Mouse (Mus musculus) limb, embryonic 13.5 days (tissue): Measurements from ENCODE around the gene Manba. TPM values are rescaled to one million over a fixed set of nuclear protein-coding genes. Genes with fewer than 3 reads are reported as not detected.

ENCODE experiments used
- ATAC-seq: fragments of 200-750 bp; cut with Nextera tagmentation; 2 replicates; pipeline ENCODE4 v1.8.0; 2017; ENCODE audit warnings: low read depth, moderate number of reproducible peaks, moderate TSS enrichment; ENCODE audit not compliant: low FRiP score
- H3K27ac ChIP-seq: fragments of 300-500 bp; sonication (generic); 2 replicates; pipeline ENCODE4 v1.5.1; 2015; ENCODE audit warnings: inconsistent platforms, mild to moderate bottlenecking, moderate library complexity
- H3K27me3 ChIP-seq: fragments of 300-500 bp; sonication (generic); 2 replicates; pipeline ENCODE4 v1.6.1; 2015; ENCODE audit warnings: mild to moderate bottlenecking, inconsistent platforms
- H3K36me3 ChIP-seq: fragments of 300-500 bp; sonication (generic); 2 replicates; pipeline ENCODE4 v1.6.1; 2015; ENCODE audit warnings: inconsistent platforms, mild to moderate bottlenecking, moderate library complexity
- H3K4me1 ChIP-seq: fragments of 300-500 bp; sonication (generic); 2 replicates; pipeline ENCODE4 v1.6.1; 2015; ENCODE audit warnings: inconsistent platforms
- H3K4me2 ChIP-seq: fragments of 300-500 bp; sonication (generic); replicated peaks from 2 replicates; pipeline ENCODE4 v1.6.1; 2015; ENCODE audit warnings: inconsistent platforms, mild to moderate bottlenecking, moderate library complexity
- H3K4me3 ChIP-seq: fragments of 300-500 bp; sonication (generic); 2 replicates; pipeline ENCODE4 v1.5.1; 2015; ENCODE audit warnings: moderate library complexity, mild to moderate bottlenecking, inconsistent platforms
- H3K9ac ChIP-seq: fragments of 300-500 bp; sonication (generic); 2 replicates; pipeline ENCODE4 v1.6.1; 2015; ENCODE audit warnings: mild to moderate bottlenecking, inconsistent platforms
- H3K9me3 ChIP-seq: fragments of 300-500 bp; sonication (generic); 2 replicates; pipeline ENCODE4 v1.6.1; 2016; ENCODE audit warnings: inconsistent platforms
- WGBS: fragments of 180-500 bp; shearing (Covaris S2); methylation state at CpG from one replicate; pipeline ENCODE4 v1.1.7; 2015; 5-methylcytosine and 5-hydroxymethylcytosine counted together
- polyA plus RNA-seq: library from polyadenylated mRNA; unstranded; fragments of >200 nt; fragmentation: Nextera tagmentation; extraction: Ambion mirVana; gene quantifications from 2 replicates; pipeline ENCODE4 v1.2.1, GENCODE M21; 2015

Gene Manba
- polyA plus RNA-seq, 1 experiment from 2014 or later, result 5.7 TPM

GRCm38 (mm10) chr3:135573051-135573450 lies 87.6 kb downstream of the Manba start:
- Histone ChIP-seq H3K4me2 (no peak overlapping the region), H3K9me3 (no peaks in the 10 kb centered on the region), H3K4me3 (no peak overlapping the region), H3K9ac (no peak overlapping the region), H3K4me1 (no peaks in the 10 kb centered on the region; the same call in 1 of the 2 replicates), H3K36me3 (no peaks in the 10 kb centered on the region), H3K27me3 (no peaks in the 10 kb centered on the region), H3K27ac (no peak overlapping the region)
- 51% methylated on average over 6 of the region's 6 CpGs for WGBS
- ATAC-seq, result no peak

DNA sequence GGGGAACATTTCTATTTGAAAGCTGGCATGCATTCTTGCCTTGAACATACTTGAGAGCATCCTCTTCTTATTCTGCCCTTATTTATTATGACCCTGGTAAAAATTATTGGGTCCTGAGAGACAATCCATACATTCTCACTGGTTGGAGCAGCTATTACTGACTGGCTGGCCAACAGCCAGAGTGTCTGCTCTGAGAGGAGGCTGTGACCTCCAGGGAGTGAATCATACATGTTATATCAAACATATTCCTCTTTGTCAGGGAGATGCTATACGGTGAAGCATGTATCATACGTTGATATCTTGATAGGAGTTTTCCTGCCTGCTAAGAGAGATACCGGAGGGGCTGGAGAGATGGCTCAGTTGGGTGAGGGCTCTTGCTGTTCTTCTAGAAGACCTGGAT lies 89.7 kb downstream of the Manba start:
- no peaks in the 10 kb centered on the region for H3K27me3 ChIP-seq
- no peak overlapping the region for H3K4me2 ChIP-seq
- H3K36me3 ChIP-seq, result no peaks in the 10 kb centered on the region
- no peak for ATAC-seq
- H3K9me3 ChIP-seq, result no peaks in the 10 kb centered on the region
- no peak overlapping the region for H3K4me3 ChIP-seq
- no peak overlapping the region for H3K9ac ChIP-seq
- H3K4me1 ChIP-seq, result peaks cover 15% of the 10 kb centered on the region
- WGBS, result 91% methylated on average over 3 of the region's 3 CpGs
- no peak overlapping the region for H3K27ac ChIP-seq

DNA sequence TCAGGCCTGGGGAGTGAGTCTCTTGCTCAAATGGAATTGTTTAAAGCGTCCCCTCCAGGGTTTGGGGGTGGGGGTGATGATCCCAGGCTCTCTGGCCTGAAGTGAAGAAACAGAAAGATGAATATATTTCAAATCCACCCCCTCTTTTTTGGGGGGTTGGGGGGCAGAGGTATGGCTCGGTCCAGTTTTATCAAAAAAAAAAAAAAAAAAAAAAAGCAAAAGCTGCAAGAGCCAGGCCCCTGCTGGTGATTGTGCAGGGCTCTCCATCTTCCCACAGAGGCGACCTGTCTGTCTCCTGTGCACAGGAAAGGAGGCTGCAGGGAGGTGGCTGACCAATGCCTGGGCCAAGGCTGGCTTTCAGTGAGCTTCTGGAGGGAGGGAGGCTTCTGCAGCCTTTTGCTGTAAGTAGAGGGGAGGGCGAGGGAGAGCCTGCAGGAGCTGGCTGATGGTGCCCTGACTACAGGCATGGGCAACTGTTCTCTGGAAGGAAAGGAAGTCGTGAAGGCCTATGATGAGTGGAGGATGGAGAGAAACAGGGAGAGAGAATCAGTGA lies 93.3 kb downstream of the Manba start:
- Histone ChIP-seq H3K4me3 (no peak overlapping the region), H3K9me3 (no peaks in the 10 kb centered on the region), H3K4me1 (peaks cover 36% of the 10 kb centered on the region), H3K27ac (no peak overlapping the region), H3K27me3 (no peaks in the 10 kb centered on the region), H3K36me3 (peaks cover 4% of the 10 kb centered on the region; the same call in 1 of the 2 replicates), H3K9ac (no peak overlapping the region; the same call in 1 of the 2 replicates), H3K4me2 (no peak overlapping the region)
- WGBS, result 37% methylated on average over 5 of the region's 5 CpGs
- ATAC-seq, result no peak

GRCm38 (mm10) chr3:135579179-135579578 lies 93.8 kb downstream of the Manba start:
- Histone ChIP-seq H3K9ac (no peak overlapping the region; the same call in 1 of the 2 replicates), H3K36me3 (peaks cover 9% of the 10 kb centered on the region), H3K4me2 (no peak overlapping the region), H3K9me3 (no peaks in the 10 kb centered on the region), H3K4me1 (peaks cover 36% of the 10 kb centered on the region), H3K4me3 (no peak overlapping the region), H3K27me3 (no peaks in the 10 kb centered on the region), H3K27ac (no peak overlapping the region)
- WGBS, result 44% methylated on average over 4 of the region's 4 CpGs
- ATAC-seq, result no peak

DNA sequence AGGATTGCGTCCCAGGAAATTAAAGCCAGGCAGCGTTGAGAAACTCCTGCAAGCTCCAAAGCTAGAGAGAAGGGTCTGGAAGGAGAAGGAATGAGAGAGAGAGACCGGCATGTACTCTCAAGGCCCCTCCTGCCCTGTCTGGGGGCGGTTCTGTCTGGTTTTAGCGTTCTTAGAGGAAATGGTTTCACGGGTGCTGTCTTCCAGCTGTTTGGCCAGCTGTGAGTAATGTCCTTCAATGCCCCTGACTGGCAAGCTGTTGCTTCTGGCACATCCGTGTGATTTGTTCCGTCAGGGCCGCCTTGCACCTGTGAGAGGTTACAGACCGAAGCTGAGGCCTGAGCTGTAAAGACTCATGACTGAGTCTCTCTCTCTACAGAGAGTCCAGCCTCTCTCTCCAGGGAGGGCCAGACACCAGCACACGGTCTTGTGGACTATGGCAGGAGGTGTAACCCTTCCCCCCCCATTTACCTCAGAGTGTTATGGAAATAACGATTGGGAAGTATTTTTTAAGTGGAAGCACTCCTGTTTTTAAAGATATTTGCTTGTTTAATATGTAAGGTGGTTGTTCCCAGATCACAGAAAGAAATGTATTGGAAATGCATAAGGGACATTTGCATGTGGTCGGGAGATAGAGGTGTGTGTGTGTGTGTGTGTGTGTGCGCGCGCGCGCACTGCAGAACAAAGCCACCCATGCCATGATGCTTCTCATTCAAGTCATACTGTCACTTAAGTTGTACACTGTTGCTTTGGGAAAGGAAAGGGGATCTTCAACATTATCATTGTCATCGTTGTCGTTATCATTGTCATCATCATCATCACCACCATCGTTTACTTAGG lies 95.2 kb downstream of the Manba start:
- H3K4me2 ChIP-seq, result no peak overlapping the region
- H3K9ac ChIP-seq, result no peak overlapping the region
- peak overlapping the region; percentile 44; the same call in 1 of the 2 replicates for H3K27ac ChIP-seq
- no peak overlapping the region for H3K4me3 ChIP-seq
- peak; percentile 54 for ATAC-seq
- peaks cover 36% of the 10 kb centered on the region for H3K4me1 ChIP-seq
- WGBS, result 60% methylated on average over 21 of the region's 21 CpGs
- H3K27me3 ChIP-seq, result no peaks in the 10 kb centered on the region
- no peaks in the 10 kb centered on the region for H3K9me3 ChIP-seq
- peaks cover 21% of the 10 kb centered on the region for H3K36me3 ChIP-seq

- H3K36me3 ChIP-seq, result peaks cover 27% of the 10 kb centered on the region
- WGBS, result 21% methylated on average over 10 of the region's 10 CpGs
Observed at GRCm38 (mm10) chr3:135581606-135582117, 96.3 kb downstream of the Manba start.

GRCm38 (mm10) chr3:135582246-135582645 lies 96.8 kb downstream of the Manba start:
- H3K27ac ChIP-seq, result 0 out of 2 replicates have a peak overlapping the region, but pooled peaks have one; percentile 6
- 88% methylated on average over 7 of the region's 7 CpGs for WGBS
- H3K9me3 ChIP-seq, result no peaks in the 10 kb centered on the region
- ATAC-seq, result no peak
- no peak overlapping the region for H3K9ac ChIP-seq
- H3K4me1 ChIP-seq, result peaks cover 36% of the 10 kb centered on the region
- peaks cover 33% of the 10 kb centered on the region for H3K36me3 ChIP-seq
- H3K27me3 ChIP-seq, result no peaks in the 10 kb centered on the region
- no peak overlapping the region for H3K4me2 ChIP-seq
- H3K4me3 ChIP-seq, result no peak overlapping the region

More at GRCm38 (mm10) chr3:135581606-135582117, 96.3 kb downstream of the Manba start:
- Histone ChIP-seq H3K4me3 (no peak overlapping the region), H3K4me2 (no peak overlapping the region; the same call in 1 of the 2 replicates), H3K27me3 (no peaks in the 10 kb centered on the region), H3K9ac (no peak overlapping the region), H3K4me1 (peaks cover 36% of the 10 kb centered on the region), H3K9me3 (no peaks in the 10 kb centered on the region), H3K27ac (0 out of 2 replicates have a peak overlapping the region, but pooled peaks have one; percentile 6)
- ATAC-seq, result peak; percentile 52; the same call in 1 of the 2 replicates

- Histone ChIP-seq H3K36me3 (peaks cover 62% of the 10 kb centered on the region), H3K4me3 (no peak overlapping the region)
- no peak for ATAC-seq
Observed at GRCm38 (mm10) chr3:135585482-135585881, 100.1 kb downstream of the Manba start.

DNA sequence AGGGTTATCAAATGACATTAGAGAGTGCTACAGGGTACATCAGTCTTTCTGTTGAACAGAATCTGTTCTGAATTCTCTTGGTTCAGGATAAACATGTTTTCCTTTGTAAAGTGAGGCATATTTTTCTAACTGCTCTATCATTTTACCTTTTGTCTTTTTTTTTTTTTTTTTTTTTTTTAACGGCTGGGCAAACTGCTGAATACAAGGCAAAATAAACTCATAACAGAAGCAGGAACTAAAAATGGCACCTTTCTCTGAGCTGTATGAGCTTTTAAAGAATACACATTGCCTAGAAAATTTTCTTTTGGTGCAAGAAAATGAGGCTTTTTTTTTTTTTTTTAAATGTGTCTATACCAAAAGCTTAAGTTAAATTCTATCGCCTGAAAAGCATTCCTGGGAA lies 100.6 kb downstream of the Manba start:
- H3K4me1 ChIP-seq, result peaks cover 14% of the 10 kb centered on the region
- WGBS, result 90% methylated on average over 2 of the region's 2 CpGs
- H3K4me2 ChIP-seq, result no peak overlapping the region
- no peaks in the 10 kb centered on the region for H3K27me3 ChIP-seq
- H3K4me3 ChIP-seq, result no peak overlapping the region
- H3K9me3 ChIP-seq, result no peaks in the 10 kb centered on the region
- H3K36me3 ChIP-seq, result peaks cover 66% of the 10 kb centered on the region
- ATAC-seq, result no peak
- no peak overlapping the region for H3K9ac ChIP-seq
- H3K27ac ChIP-seq, result no peak overlapping the region

More at GRCm38 (mm10) chr3:135585482-135585881, 100.1 kb downstream of the Manba start:
- no peaks in the 10 kb centered on the region for H3K9me3 ChIP-seq
- H3K4me2 ChIP-seq, result no peak overlapping the region
- no peak overlapping the region for H3K27ac ChIP-seq
- WGBS, result 48% methylated on average over 6 of the region's 6 CpGs
- no peak overlapping the region for H3K9ac ChIP-seq
- H3K4me1 ChIP-seq, result peaks cover 17% of the 10 kb centered on the region
- no peaks in the 10 kb centered on the region for H3K27me3 ChIP-seq

DNA sequence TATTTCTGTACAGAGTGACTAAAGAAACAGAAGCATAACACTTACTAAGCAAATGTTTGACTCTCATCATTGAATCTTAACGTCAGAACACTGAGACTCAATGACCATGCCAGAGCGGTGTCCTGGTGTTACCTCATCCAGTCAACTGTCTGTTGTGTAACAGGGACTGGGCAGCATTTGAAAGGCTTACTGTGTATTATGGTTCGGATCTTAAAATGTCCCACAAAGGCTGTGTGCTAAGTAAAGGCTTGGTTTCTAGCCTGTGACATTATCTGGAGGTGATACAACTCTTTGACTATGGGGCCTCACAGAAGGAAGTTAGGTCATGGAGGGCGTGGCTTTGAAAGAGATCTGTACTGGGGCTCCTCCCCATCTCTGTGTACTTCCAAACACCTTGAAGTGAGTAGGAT lies 101.1 kb downstream of the Manba start:
- Histone ChIP-seq H3K9me3 (no peaks in the 10 kb centered on the region), H3K4me2 (no peak overlapping the region), H3K36me3 (peaks cover 70% of the 10 kb centered on the region), H3K4me1 (peaks cover 14% of the 10 kb centered on the region), H3K4me3 (no peak overlapping the region), H3K27ac (no peak overlapping the region), H3K9ac (no peak overlapping the region), H3K27me3 (no peaks in the 10 kb centered on the region)
- ATAC-seq, result no peak
- WGBS, result 86% methylated on average over 4 of the region's 4 CpGs

DNA sequence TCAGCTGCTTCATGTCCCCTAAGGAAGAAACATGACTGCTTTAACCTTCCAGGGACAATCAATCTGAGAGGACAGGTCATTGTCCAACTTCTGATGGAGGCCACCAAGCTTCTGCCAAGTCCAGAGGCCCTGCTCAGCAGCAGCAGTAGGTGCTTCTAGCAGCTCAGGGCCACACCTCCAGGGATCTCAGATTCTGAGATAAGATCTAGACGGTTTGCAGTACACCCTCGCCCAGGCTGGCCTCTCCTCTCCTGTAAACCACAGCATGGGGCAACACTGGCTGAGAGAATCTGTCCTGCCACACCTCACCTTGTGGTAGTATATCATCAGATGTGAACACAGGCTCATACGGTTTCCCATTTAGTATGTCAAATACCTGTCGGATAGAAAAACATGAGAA lies 105.1 kb downstream of the Manba start:
- Histone ChIP-seq H3K27me3 (no peaks in the 10 kb centered on the region), H3K4me1 (peaks cover 15% of the 10 kb centered on the region; the same call in 1 of the 2 replicates), H3K4me3 (no peak overlapping the region), H3K27ac (no peak overlapping the region), H3K9me3 (no peaks in the 10 kb centered on the region), H3K9ac (no peak overlapping the region), H3K4me2 (no peak overlapping the region), H3K36me3 (peaks cover 79% of the 10 kb centered on the region)
- WGBS, result 63% methylated on average over 4 of the region's 4 CpGs
- no peak for ATAC-seq

DNA sequence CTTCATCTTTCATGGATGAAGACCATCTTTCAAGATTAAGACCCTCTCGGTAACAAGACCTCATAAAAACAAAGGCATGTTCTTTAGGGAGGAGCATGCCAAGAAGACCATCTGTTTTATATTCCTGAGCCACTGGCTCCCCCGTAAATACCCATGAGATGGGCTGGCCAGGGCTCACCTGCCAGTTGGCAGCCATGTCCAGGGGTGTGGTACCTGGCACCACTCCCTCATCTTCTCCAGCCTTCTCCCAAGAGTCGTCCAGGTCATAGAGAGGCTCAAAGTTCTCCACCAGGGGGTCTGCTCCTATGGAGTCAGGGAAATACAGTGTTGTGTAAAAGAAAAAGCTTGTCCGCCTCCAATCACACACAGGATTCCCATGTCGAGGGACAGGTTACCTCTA lies 106.0 kb downstream of the Manba start:
- Histone ChIP-seq H3K27ac (no peak overlapping the region), H3K4me2 (no peak overlapping the region), H3K9ac (no peak overlapping the region), H3K4me1 (peaks cover 15% of the 10 kb centered on the region; the same call in 1 of the 2 replicates), H3K27me3 (no peaks in the 10 kb centered on the region), H3K36me3 (peaks cover 74% of the 10 kb centered on the region), H3K9me3 (no peaks in the 10 kb centered on the region), H3K4me3 (no peak overlapping the region)
- WGBS, result 48% methylated on average over 5 of the region's 5 CpGs
- ATAC-seq, result peak; percentile 31; the same call in 1 of the 2 replicates
